Mouse (Mus musculus) lung, adult 2 months (tissue): ENCODE measurements around the gene Folr1.

Source experiments
- CTCF ChIP-seq: fragments of 200-500 bp; IDR thresholded peaks from 2 replicates; pipeline ENCODE4 v1.5.1; 2011; ENCODE audit warnings: mild to moderate bottlenecking, low read length, control low read depth; ENCODE audit not compliant: insufficient read depth
- POLR2A ChIP-seq: fragments of 200-500 bp; IDR thresholded peaks from 2 replicates; pipeline ENCODE4 v1.6.1; 2011; ENCODE audit warnings: low read depth, mild to moderate bottlenecking, control low read depth, low read length, borderline replicate concordance; ENCODE audit errors: extremely low read depth

DNA sequence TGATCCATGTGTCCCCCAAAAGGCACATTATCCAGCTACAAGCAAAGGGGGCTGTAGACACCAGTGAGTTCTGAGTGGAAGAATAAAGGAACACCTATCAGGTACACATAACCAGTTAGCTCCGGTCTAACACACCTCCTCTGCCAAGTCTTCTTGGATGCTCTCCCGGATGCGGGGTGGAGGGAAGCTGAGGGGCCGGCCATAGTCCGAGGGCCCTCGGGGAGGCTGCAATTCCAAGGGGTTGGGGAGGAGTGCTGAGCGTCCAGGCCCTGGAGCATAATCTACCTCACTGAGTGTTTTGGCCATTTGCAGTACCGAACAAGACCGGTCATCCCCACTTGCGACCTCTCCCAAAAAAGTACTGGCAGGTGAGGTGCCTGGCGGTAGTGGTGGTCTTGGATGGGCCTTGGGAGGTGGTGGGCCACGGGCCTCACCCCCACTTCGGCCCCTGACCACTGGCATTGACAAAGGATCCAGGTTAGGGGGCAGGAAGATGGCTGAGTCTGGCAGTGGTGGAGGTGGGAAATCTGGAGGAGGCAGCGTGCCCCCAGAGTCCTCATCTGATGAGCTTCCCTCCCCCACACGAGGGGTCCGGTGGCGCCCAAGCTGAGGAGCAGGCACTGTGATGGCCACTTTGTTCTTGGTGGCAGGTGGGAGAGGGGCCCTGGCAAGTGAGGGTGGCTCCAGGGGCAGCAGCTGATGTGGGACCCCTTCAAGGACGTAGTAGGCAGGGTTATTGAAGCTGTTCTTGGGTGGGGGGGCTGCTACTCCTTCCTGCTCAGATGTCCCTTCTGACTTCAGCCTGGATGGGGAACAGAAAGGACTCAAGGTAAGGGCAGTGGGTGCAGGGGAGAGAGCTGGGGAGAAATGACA, 46.6 kb downstream of the Folr1 start:
- TF ChIP-seq POLR2A = no peak
- no peak for TF ChIP-seq CTCF
